Mouse (Mus musculus) embryonic facial prominence, embryonic 13.5 days (tissue): ENCODE measurements around the gene Nfx1. TPM values are rescaled to one million over a fixed set of nuclear protein-coding genes. Genes with fewer than 3 reads are reported as not detected.

Experiments
- ATAC-seq: fragments of 200-750 bp; cut with Nextera tagmentation; 2 replicates; pipeline ENCODE4 v1.8.0; 2017; ENCODE audit warnings: low read depth; ENCODE audit not compliant: insufficient number of reproducible peaks, insufficient read depth, low FRiP score, low TSS enrichment
- H3K27ac ChIP-seq: fragments of 300-500 bp; sonication (generic); 2 replicates; pipeline ENCODE4 v1.5.1; 2015; ENCODE audit warnings: moderate library complexity, mild to moderate bottlenecking, inconsistent platforms
- H3K27me3 ChIP-seq: fragments of 300-500 bp; sonication (generic); 2 replicates; pipeline ENCODE4 v1.6.1; 2015; ENCODE audit warnings: mild to moderate bottlenecking, inconsistent platforms
- H3K36me3 ChIP-seq: fragments of 300-500 bp; sonication (generic); 2 replicates; pipeline ENCODE4 v1.6.1; 2015; ENCODE audit warnings: mild to moderate bottlenecking, inconsistent platforms
- H3K4me1 ChIP-seq: fragments of 300-500 bp; sonication (generic); 2 replicates; pipeline ENCODE4 v1.6.1; 2015; ENCODE audit warnings: inconsistent platforms
- H3K4me2 ChIP-seq: fragments of 300-500 bp; sonication (generic); 2 replicates; pipeline ENCODE4 v1.6.1; 2015; ENCODE audit warnings: moderate library complexity, mild to moderate bottlenecking, inconsistent platforms
- H3K4me3 ChIP-seq: fragments of 300-500 bp; sonication (generic); 2 replicates; pipeline ENCODE4 v1.5.1; 2015; ENCODE audit warnings: mild to moderate bottlenecking, inconsistent platforms
- H3K9ac ChIP-seq: fragments of 300-500 bp; sonication (generic); 2 replicates; pipeline ENCODE4 v1.6.1; 2015; ENCODE audit warnings: mild to moderate bottlenecking, inconsistent platforms
- H3K9me3 ChIP-seq: fragments of 300-500 bp; sonication (generic); 2 replicates; pipeline ENCODE4 v1.6.1; 2016; ENCODE audit warnings: inconsistent platforms
- WGBS: fragments of 180-500 bp; shearing (Covaris S2); methylation state at CpG from one replicate; pipeline ENCODE4 v1.1.7; 2015; ENCODE audit warnings: mixed read lengths; 5-methylcytosine and 5-hydroxymethylcytosine counted together
- polyA plus RNA-seq: library from polyadenylated mRNA; unstranded; fragments of >200 nt; fragmentation: Nextera tagmentation; extraction: Ambion mirVana; gene quantifications from 2 replicates; pipeline ENCODE4 v1.2.1, GENCODE M21; 2015

Gene Nfx1
- polyA plus RNA-seq, 1 experiment from 2014 or later = 101 TPM

DNA sequence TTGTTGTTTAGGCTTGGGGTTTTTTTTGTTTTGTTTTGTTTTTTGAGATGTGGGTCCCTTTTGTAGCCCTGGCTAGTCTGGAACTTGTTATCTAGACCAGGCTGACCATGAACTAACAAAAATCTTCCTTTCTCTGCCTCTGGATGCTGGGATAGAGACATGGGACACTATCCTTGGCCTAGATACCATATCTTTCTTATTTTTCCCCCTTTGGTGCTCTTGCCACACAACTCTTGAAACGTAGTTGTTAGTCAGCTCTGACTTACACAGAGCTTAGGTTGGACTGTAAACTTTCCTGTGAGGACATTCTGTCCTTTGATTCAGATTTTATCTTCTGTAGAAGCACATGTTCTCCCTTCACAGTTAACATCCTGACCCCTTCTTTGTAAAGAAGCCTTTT, 8.7 kb downstream of the Nfx1 start:
- H3K27me3 ChIP-seq = no peaks in the 10 kb centered on the region
- no peaks in the 10 kb centered on the region for H3K9me3 ChIP-seq
- WGBS = 90% methylated on average over 1 of the region's 1 CpGs
- no peak overlapping the region for H3K4me2 ChIP-seq
- no peak for ATAC-seq
- H3K27ac ChIP-seq = no peak overlapping the region
- no peaks in the 10 kb centered on the region for H3K4me1 ChIP-seq
- peaks cover 84% of the 10 kb centered on the region for H3K36me3 ChIP-seq
- no peak overlapping the region for H3K4me3 ChIP-seq
- H3K9ac ChIP-seq = no peak overlapping the region

DNA sequence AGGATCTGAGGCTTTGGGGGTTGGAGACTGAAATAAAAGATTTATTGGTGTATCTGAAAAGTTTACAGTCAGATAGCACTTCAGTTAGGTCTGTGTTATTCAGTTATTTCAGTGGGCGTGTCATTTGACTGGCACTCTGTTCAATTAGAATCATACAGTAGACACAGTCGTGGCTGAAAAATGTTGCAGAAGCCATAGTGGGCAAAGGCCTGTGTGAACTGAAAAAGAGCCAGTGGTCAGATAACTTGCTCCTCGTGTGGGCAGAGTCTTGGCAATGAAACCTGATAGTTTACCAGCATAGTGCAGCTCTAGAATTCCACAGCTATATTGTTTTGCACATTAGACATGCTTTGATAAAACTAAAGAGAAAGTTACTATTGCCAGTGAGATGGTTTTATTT, 11.8 kb downstream of the Nfx1 start:
- WGBS = 64% methylated on average over 3 of the region's 3 CpGs
- Histone ChIP-seq H3K9me3 (no peaks in the 10 kb centered on the region), H3K27me3 (no peaks in the 10 kb centered on the region), H3K4me2 (no peak overlapping the region), H3K36me3 (peaks cover 94% of the 10 kb centered on the region), H3K9ac (no peak overlapping the region), H3K4me3 (no peak overlapping the region), H3K4me1 (no peaks in the 10 kb centered on the region), H3K27ac (no peak overlapping the region)
- ATAC-seq = no peak

GRCm38 (mm10) chr4:40983686-40984085, 13.0 kb downstream of the Nfx1 start:
- H3K9ac ChIP-seq = no peak overlapping the region
- H3K4me3 ChIP-seq = no peak overlapping the region
- no peaks in the 10 kb centered on the region for H3K4me1 ChIP-seq
- no peak overlapping the region for H3K4me2 ChIP-seq
- WGBS = 89% methylated on average over 1 of the region's 1 CpGs
- ATAC-seq = no peak
- no peak overlapping the region for H3K27ac ChIP-seq
- H3K36me3 ChIP-seq = peaks cover 93% of the 10 kb centered on the region
- H3K9me3 ChIP-seq = no peaks in the 10 kb centered on the region
- H3K27me3 ChIP-seq = no peaks in the 10 kb centered on the region

DNA sequence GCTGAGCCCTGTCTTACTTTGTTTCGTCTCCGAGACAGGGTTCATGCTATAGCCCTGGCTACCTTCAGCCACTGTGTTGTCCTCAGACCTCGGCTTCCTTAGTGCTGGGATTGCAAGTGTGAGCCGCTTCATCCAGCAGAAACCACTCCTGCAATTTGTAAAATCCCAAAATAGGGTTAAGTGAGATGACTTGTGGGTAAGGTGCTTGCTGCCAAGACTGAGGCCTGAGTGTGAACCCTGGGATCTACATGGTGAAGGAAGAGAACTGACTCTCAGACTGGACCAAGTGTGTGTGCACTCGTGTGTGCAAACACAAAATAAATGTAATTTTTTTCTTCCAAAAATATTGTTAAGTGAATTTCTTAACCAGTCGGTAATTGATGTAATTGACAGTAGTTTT, 18.9 kb downstream of the Nfx1 start:
- ATAC-seq = no peak
- H3K9me3 ChIP-seq = no peaks in the 10 kb centered on the region
- no peak overlapping the region for H3K9ac ChIP-seq
- H3K4me1 ChIP-seq = no peaks in the 10 kb centered on the region
- peaks cover 90% of the 10 kb centered on the region for H3K36me3 ChIP-seq
- no peak overlapping the region for H3K4me2 ChIP-seq
- H3K27ac ChIP-seq = no peak overlapping the region
- no peaks in the 10 kb centered on the region for H3K27me3 ChIP-seq
- no peak overlapping the region for H3K4me3 ChIP-seq
- 84% methylated on average over 6 of the region's 6 CpGs for WGBS

DNA sequence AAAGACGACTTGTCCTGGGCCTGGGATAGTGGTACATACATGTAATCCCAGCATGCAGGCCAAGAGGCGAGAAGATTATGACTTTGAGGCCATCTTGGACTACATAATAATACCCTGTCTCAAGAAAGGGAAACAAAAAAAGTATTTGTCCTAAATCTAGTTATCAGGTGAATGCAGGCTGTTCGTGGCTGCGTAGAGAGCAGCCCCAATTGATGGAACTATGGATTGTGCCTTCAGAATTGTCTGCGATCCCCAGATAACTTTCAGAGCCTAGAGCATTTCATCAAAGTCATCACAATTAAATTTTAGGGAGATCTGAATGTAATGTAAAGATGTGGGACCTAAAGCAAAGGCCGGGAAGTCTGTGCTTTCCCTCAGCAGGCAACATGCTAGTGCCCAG, 25.6 kb downstream of the Nfx1 start:
- Histone ChIP-seq H3K27ac (no peak overlapping the region), H3K9me3 (no peaks in the 10 kb centered on the region), H3K36me3 (peaks cover 93% of the 10 kb centered on the region), H3K9ac (no peak overlapping the region), H3K4me3 (no peak overlapping the region), H3K4me1 (no peaks in the 10 kb centered on the region), H3K4me2 (no peak overlapping the region), H3K27me3 (no peaks in the 10 kb centered on the region)
- 97% methylated on average over 6 of the region's 6 CpGs for WGBS
- no peak for ATAC-seq

DNA sequence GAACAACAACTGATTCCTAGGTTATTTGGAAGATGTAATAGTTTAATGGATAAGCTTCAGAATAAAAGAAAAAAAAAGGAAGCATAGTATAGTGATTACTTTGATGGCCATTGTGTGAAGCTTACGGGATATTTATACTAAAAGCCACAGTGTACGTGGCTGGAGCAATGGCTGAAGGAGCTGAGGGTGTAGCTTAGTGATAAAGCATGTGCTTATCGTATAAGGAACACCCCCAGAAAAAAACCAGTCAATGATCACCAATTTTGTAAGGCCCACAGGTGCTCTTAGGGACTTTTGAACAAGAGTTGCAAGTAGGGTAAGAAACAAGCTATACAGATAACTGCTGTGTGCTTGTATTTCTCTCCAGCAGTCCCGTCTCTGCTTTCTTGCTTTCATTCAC, 27.2 kb downstream of the Nfx1 start:
- no peaks in the 10 kb centered on the region for H3K27me3 ChIP-seq

GRCm38 (mm10) chr4:41000271-41000670, 29.6 kb downstream of the Nfx1 start:
- Histone ChIP-seq H3K4me2 (no peak overlapping the region), H3K27ac (no peak overlapping the region), H3K36me3 (peaks cover 95% of the 10 kb centered on the region), H3K4me1 (no peaks in the 10 kb centered on the region), H3K27me3 (no peaks in the 10 kb centered on the region), H3K9me3 (no peaks in the 10 kb centered on the region), H3K9ac (no peak overlapping the region), H3K4me3 (no peak overlapping the region)
- WGBS = 85% methylated on average over 1 of the region's 1 CpGs
- ATAC-seq = no peak

More for the DNA sequence above, 27.2 kb downstream of the Nfx1 start:
- H3K4me3 ChIP-seq = no peak overlapping the region
- no peak for ATAC-seq
- no peak overlapping the region for H3K4me2 ChIP-seq
- no peaks in the 10 kb centered on the region for H3K4me1 ChIP-seq
- no peaks in the 10 kb centered on the region for H3K9me3 ChIP-seq
- H3K9ac ChIP-seq = no peak overlapping the region
- H3K27ac ChIP-seq = no peak overlapping the region
- H3K36me3 ChIP-seq = peaks cover 91% of the 10 kb centered on the region
- WGBS = 93% methylated on average over 4 of the region's 4 CpGs

- Histone ChIP-seq H3K4me1 (no peaks in the 10 kb centered on the region), H3K9me3 (no peaks in the 10 kb centered on the region), H3K27ac (no peak overlapping the region), H3K36me3 (peaks cover 90% of the 10 kb centered on the region), H3K27me3 (no peaks in the 10 kb centered on the region), H3K4me2 (no peak overlapping the region), H3K4me3 (no peak overlapping the region), H3K9ac (no peak overlapping the region)
- ATAC-seq = no peak
- 90% methylated on average over 9 of the region's 9 CpGs for WGBS
Measured at GRCm38 (mm10) chr4:41000842-41001639, 30.3 kb downstream of the Nfx1 start.

DNA sequence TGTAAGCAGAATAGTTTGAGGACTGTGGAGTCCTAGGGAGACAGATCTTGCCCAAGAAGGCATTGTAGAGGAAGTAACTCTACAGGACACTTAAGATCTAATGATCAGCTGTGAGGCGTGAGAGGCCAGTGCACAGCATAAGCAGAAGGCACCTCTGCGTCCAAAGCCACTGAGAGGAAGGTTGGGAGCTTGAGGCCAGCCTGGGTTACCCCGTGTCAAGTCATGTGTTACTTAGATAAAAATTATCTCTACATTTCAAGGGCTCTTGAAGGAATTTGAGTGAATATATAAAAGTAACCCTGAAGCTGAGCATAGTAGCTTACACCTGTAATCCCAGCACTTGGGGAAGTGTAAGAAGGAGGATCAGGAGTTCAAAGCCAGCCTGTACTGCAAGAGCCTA, 42.6 kb downstream of the Nfx1 start:
- no peak for ATAC-seq
- Histone ChIP-seq H3K27ac (no peak overlapping the region), H3K9ac (no peak overlapping the region), H3K9me3 (no peaks in the 10 kb centered on the region), H3K27me3 (no peaks in the 10 kb centered on the region), H3K4me3 (no peak overlapping the region), H3K4me1 (no peaks in the 10 kb centered on the region), H3K36me3 (peaks cover 94% of the 10 kb centered on the region), H3K4me2 (no peak overlapping the region)
- WGBS = 92% methylated on average over 3 of the region's 3 CpGs

DNA sequence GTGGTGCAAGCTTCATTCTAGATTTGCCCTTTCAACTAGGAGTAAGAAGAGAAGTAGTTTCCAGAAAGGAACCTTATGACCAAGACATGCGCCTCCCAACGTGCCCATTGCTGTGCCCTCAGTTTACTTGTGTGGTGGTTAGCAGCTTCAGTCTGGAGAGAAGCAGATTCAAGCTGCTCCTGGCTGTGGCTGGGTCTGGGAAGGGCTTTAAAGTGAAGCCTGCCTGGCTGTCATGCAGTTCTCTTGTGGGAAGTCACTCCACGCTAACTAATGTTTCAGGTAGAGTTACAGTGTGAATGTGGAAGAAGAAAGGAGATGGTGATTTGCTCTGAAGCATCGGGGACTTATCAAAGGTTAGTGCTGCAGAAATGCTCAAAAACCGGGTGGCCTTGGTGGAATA, 45.1 kb downstream of the Nfx1 start:
- H3K4me1 ChIP-seq = no peaks in the 10 kb centered on the region
- no peaks in the 10 kb centered on the region for H3K9me3 ChIP-seq
- H3K4me3 ChIP-seq = no peak overlapping the region
- ATAC-seq = no peak
- no peak overlapping the region for H3K27ac ChIP-seq
- H3K9ac ChIP-seq = no peak overlapping the region
- WGBS = 95% methylated on average over 5 of the region's 5 CpGs
- H3K4me2 ChIP-seq = no peak overlapping the region
- H3K27me3 ChIP-seq = no peaks in the 10 kb centered on the region
- H3K36me3 ChIP-seq = peaks cover 88% of the 10 kb centered on the region

DNA sequence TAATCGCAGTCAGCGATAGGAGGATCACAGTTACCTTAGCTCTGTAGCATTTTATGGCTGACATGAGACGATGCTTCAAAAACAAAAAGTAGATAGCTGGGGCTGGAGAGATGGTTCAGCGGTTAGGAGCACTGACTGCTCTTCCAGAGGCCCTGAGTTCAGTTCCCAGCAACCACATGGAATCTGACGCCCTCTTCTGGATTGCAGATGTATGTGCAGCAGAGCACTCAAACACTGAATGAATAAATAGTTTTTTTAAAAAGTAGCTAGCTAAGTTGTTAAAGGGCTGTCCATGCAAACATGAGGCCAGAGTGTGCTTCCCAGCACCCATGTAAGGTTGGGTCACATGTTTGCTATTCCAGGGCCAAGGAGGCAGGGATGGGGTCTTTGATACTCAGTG, 50.4 kb downstream of the Nfx1 start:
- Histone ChIP-seq H3K4me2 (no peak overlapping the region), H3K27me3 (no peaks in the 10 kb centered on the region), H3K4me1 (no peaks in the 10 kb centered on the region), H3K27ac (no peak overlapping the region), H3K9ac (no peak overlapping the region), H3K9me3 (no peaks in the 10 kb centered on the region), H3K4me3 (no peak overlapping the region), H3K36me3 (peaks cover 81% of the 10 kb centered on the region)
- WGBS = 91% methylated on average over 5 of the region's 5 CpGs
- ATAC-seq = no peak

- Histone ChIP-seq H3K4me3 (no peak overlapping the region), H3K9ac (no peak overlapping the region), H3K4me2 (no peak overlapping the region), H3K4me1 (no peaks in the 10 kb centered on the region), H3K27me3 (no peaks in the 10 kb centered on the region), H3K27ac (no peak overlapping the region), H3K9me3 (no peaks in the 10 kb centered on the region), H3K36me3 (peaks cover 61% of the 10 kb centered on the region)
- ATAC-seq = no peak
- WGBS = 48% methylated on average over 8 of the region's 8 CpGs
Measured at GRCm38 (mm10) chr4:41026086-41026787, 55.5 kb downstream of the Nfx1 start.
